Mouse (Mus musculus) ovary, adult 10 weeks (tissue): Measurements from ENCODE around the gene Phxr2. TPM values are rescaled to one million over a fixed set of nuclear protein-coding genes. Genes with fewer than 3 reads are reported as not detected.

Experiments used
- polyA plus RNA-seq: library from polyadenylated mRNA; stranded (reverse); fragments of 350-450 nt; fragmentation: Illumina TruSeq; extraction: RNeasy Lipid Tissue Mini Kit (QIAGEN cat#74804); gene quantifications from one replicate; pipeline ENCODE4 v1.2.3, GENCODE M21; 2014

Phxr2 gene
- polyA plus RNA-seq = not detected

GRCm38 (mm10) chr10:99126225-99126624 lies at the start of gene Phxr2:
Phxr2 (minus strand) TSS chr10:99126325.

DNA sequence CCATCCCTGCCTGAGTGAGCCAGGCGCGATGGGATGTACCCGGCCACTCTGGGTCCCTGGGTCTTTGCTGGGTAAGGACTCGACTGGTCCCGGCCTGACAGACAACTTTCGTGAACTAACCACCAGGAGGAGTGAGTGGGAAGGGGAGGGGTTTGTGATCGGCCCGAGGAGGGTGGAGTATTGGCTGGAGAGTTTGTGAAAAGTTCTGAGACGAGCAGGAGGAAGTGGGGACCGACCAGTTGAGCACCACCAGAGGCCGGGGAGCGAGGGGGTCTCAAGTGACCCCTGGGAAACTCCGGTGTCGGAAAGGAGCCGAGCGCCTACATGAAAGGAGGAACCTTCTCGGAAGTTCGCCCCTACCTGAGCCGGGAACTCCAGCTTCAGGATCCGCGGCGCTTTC lies 18.2 kb downstream of the Phxr2 start, which contains the start of gene Galnt4:
Gene Galnt4 (plus strand): TSS at position 196 of the 400 bp plus-strand sequence.

GRCm38 (mm10) chr10:99106703-99107631 lies 19.2 kb downstream of the Phxr2 start, which contains the start of gene Poc1b:
Poc1b (plus strand) TSS chr10:99107036.

Other genes starting within 250 kb of the Phxr2 start
- gene Atp2b1, start 211.9 kb downstream of the Phxr2 start, polyA plus RNA-seq = 137 TPM
- 25.5 TPM for gene Poc1b, start 19.3 kb downstream of the Phxr2 start, polyA plus RNA-seq
- 24.0 TPM for gene Galnt4, start 18.2 kb downstream of the Phxr2 start, polyA plus RNA-seq
- gene Dusp6, start 136.9 kb upstream of the Phxr2 start, polyA plus RNA-seq = 30.7 TPM